Mouse (Mus musculus): ENCODE results near the gene Osbpl5.
"Not testable (repeated sequence)": the region's sequence is repeated elsewhere in the genome, so short reads cannot be mapped to it uniquely, and the experiment has no call there.

Osbpl5 gene

GRCm38 (mm10) chr7:143709395-143709794 lies 47.4 kb downstream of the Osbpl5 start:
- no peak for DNase-seq (ENCODE audit: low spot score in 2 of 2)

GRCm38 (mm10) chr7:143706697-143707438 lies 49.9 kb downstream of the Osbpl5 start:
- DNase-seq (ENCODE audit: low spot score in 2 of 2), result peak; percentile 91 to 93

GRCm38 (mm10) chr7:143696140-143696539 lies 60.6 kb downstream of the Osbpl5 start:
- no peak for DNase-seq (ENCODE audit: low spot score in 2 of 2)

GRCm38 (mm10) chr7:143694550-143694949 lies 62.2 kb downstream of the Osbpl5 start:
- DNase-seq (ENCODE audit: low spot score in 2 of 2), result peak in 1 of 2 experiments; percentile 18

- DNase-seq (ENCODE audit: low spot score in 2 of 2), result peak in 1 of 2 experiments; percentile 6
Measured at GRCm38 (mm10) chr7:143692746-143693510, 63.9 kb downstream of the Osbpl5 start.

GRCm38 (mm10) chr7:143691909-143692308 lies 64.9 kb downstream of the Osbpl5 start:
- no peak for DNase-seq (ENCODE audit: low spot score in 2 of 2)

GRCm38 (mm10) chr7:143691181-143691580 lies 65.6 kb downstream of the Osbpl5 start:
- no peak for DNase-seq (ENCODE audit: low spot score in 2 of 2)

- no peak for DNase-seq (ENCODE audit: low spot score in 2 of 2)
Measured at GRCm38 (mm10) chr7:143689946-143690345, 66.8 kb downstream of the Osbpl5 start.

GRCm38 (mm10) chr7:143689481-143689880 lies 67.3 kb downstream of the Osbpl5 start:
- DNase-seq (ENCODE audit: low spot score in 2 of 2), result peak in 1 of 2 experiments; percentile 14

- DNase-seq (ENCODE audit: low spot score in 2 of 2), result peak in 1 of 2 experiments; percentile 16
Measured at GRCm38 (mm10) chr7:143686676-143687075, 70.1 kb downstream of the Osbpl5 start.

GRCm38 (mm10) chr7:143686191-143686590 lies 70.6 kb downstream of the Osbpl5 start:
- DNase-seq (ENCODE audit: low spot score in 2 of 2), result not testable (repeated sequence)

GRCm38 (mm10) chr7:143685359-143686067 lies 71.3 kb downstream of the Osbpl5 start, which contains the start of gene Tnfrsf23:
TSS of gene Tnfrsf23 (minus strand) at chr7:143685872.
- peak; percentile 82 to 87 for DNase-seq (ENCODE audit: low spot score in 2 of 2)

- DNase-seq (ENCODE audit: low spot score in 2 of 2), result not testable (repeated sequence)
Measured at GRCm38 (mm10) chr7:143684569-143684968, 72.2 kb downstream of the Osbpl5 start.

- DNase-seq (ENCODE audit: low spot score in 2 of 2), result no peak
Measured at GRCm38 (mm10) chr7:143681566-143681965, 75.2 kb downstream of the Osbpl5 start.

- DNase-seq (ENCODE audit: low spot score in 2 of 2), result not testable (repeated sequence)
Measured at GRCm38 (mm10) chr7:143680836-143681235, 75.9 kb downstream of the Osbpl5 start.

- DNase-seq (ENCODE audit: low spot score in 2 of 2), result not testable (repeated sequence)
Measured at GRCm38 (mm10) chr7:143679650-143680049, 77.1 kb downstream of the Osbpl5 start.

- DNase-seq (ENCODE audit: low spot score in 2 of 2), result no peak
Measured at GRCm38 (mm10) chr7:143666427-143667311, 90.1 kb downstream of the Osbpl5 start.

GRCm38 (mm10) chr7:143663470-143663869 lies 93.3 kb downstream of the Osbpl5 start:
- DNase-seq (ENCODE audit: low spot score in 2 of 2), result no peak

GRCm38 (mm10) chr7:143660797-143661196 lies 96.0 kb downstream of the Osbpl5 start:
- no peak for DNase-seq (ENCODE audit: low spot score in 2 of 2)

- not testable (repeated sequence) for DNase-seq (ENCODE audit: low spot score in 2 of 2)
Measured at GRCm38 (mm10) chr7:143649769-143650346, 106.9 kb downstream of the Osbpl5 start.
